Mouse (Mus musculus) right cerebral cortex, postnatal 4 days (tissue): ENCODE results near the gene Hoxb5.
A peak's percentile ranks its signal among the peaks of the same experiment; 100 is the strongest.

ENCODE experiments used
- DNase-seq: peaks from one replicate; pipeline ENCODE4 v3.0.0-alpha.2; 2022

Hoxb5 gene

GRCm38 (mm10) chr11:96272024-96272921 is 30.9 kb upstream of the Hoxb5 start:
- DNase-seq = no peak

- DNase-seq = no peak
Measured at GRCm38 (mm10) chr11:96274428-96274827, 28.7 kb upstream of the Hoxb5 start.

GRCm38 (mm10) chr11:96275896-96276295 is 27.2 kb upstream of the Hoxb5 start:
- DNase-seq = no peak

DNA sequence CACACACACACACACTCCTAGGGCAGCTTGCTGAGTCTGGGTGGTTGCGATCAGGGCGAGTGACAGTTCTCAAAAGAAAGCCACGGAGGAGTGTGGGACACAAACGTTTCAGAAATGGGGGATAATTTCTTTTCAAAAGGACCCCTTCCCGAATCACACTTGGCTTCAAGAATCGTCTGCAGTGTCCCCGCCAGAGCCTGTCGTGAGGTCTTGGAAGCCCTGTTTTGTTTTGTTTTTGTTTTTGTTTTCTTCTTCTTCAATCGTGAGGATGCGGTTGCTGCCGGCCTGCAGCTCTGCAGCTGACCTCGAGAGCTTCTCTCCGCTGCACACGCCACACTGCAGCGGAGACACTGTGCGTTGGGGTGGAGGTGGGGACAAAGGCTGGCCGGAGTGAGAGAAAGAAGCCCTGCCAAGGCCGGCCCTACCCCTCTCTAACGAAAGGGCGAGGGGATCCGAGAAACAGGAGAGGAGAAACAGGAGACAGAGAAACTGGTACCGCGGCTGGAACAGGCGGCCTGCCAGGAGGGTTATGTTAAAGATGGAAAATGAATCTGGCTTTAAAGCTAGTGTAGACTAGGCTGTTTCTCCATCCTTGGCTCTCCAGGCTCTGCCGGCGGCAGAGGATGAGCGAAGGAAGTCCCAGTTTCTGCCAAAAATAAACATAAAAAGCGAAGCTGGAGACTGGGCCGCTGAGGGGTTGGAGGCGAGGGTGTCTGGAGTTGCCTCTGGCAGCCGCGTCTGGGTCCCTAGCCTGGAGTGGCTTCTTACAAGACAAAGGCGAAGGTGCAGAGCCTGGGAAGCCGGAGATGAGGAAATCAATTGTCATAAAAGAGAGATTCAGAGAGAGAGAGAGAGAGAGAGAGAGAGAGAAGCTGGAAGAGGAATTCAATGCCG is 25.7 kb upstream of the Hoxb5 start:
- no peak for DNase-seq

GRCm38 (mm10) chr11:96278324-96278723 is 24.8 kb upstream of the Hoxb5 start:
- DNase-seq = no peak

DNA sequence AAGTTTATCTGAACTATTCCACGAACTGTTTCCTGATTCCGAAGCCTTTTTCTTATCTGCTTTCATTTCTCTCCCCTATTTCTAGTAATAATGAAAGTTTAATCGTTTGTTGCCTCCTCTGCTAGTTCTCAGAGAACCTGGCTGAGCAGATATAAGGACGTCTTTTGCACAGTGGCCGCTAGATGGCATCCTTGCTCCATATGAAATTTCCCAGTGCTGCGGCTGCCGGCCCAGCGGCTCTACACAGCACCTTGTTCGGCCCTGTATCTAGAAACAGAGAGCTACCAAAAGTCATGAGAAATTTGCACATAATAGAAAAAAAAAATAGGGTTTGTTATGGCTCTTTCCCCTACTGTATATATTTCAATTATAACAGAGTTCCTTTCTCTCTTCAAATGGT is 24.4 kb upstream of the Hoxb5 start:
- peak; percentile 87 for DNase-seq

GRCm38 (mm10) chr11:96279421-96280233 is 23.5 kb upstream of the Hoxb5 start:
- no peak for DNase-seq

DNA sequence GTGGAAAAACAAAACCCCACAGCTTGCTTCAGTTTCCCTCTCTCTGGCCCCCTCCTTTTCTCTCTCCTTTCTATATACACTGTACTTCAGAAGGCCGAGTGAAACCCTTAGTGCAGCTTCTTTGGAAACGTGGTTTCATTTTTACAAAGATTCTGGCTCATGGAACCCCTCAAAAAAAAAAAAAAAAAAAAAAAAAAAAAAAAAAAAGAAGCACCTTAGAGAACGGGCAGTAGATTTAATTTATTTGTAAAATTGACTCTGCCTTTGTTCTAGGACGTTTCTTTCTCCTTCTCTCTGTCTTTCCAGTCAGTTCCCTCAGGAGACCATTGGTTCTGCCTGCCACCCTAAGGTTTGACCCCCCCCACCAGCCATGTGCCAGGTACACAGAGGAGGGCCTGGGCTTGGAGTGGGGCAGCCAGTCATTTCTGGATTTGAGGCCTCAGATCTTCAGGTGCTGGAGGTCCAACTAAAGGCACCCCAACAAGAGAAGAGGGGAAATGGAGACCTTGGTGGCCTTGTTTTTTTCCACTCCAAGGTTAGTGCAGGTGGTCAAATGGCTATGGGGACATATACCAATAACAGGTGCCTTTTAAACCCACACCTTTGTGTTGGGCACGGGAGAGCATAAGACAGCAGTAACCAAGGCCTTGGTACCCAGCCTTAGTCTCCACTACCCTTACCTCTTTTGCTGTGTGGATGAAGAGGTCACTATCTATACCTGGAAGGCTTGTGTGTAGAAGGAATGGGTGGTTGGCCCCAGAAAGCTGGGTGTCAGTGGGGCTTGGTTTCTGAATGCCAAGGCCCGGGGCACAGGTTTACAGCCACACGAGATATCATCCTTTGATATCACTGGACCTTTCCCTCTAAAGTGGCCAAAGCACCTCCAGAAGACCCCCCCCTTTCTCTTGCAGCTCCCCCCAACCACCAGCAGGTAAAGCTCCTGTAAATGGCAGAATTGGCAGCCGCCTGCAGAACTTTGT is 22.4 kb upstream of the Hoxb5 start:
- no peak for DNase-seq

DNA sequence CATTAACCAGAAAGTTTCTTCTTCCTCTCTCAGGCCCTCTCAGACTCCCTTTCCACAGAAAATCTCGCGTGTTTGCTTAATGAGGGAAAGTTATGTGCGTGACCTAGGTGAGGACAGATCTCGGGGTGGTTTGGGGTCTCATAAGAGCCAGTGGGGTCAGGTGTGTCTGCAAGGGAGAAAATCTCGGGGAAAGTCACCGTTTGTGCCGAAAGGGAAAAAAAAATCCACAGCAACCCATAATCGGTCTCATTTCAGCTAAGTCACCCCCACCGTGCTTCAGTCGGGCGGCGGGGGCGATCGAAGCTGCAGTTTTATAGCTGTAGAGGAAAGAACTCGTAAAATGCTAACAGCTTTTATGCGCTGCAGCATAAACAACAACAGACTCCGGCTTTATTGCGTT is 21.7 kb upstream of the Hoxb5 start:
- DNase-seq = no peak

DNA sequence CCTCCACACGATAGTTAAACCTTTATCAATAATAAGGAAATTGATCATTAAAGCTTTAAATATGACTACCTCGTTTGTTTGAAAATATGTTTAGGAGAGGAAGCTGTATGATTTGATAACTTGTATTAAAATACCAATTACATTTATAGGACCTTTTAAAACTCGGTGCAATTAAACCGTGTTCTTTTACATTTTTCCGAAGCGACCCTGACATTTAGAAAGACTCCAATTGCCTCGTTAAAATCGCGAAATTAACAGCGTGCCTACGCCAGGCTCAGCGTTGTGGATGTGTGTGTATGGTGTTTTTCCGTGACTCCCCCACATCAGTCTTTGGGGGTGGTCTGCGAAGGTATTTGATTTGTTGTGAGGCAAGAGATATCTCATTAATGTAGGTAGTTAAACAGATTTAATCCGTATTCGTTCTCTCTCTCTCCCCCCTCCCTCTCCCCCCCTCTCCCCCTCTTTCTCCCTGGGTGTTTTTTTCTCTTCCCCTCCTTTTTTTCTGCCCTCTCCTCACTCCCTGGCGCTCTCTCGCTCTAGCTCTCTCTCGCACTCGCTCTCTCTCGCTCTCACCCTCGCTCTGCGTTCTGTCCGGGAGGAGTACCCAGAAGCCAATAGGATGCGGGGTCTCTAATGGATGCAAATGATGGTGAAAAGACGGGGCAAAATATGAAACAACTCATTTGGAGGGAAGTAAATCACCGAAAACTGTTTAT is 21.1 kb upstream of the Hoxb5 start, which contains the start of gene Hoxb8:
Gene Hoxb8 (plus strand): TSS at position 51 of the 716 bp plus-strand sequence.
- no peak for DNase-seq

DNA sequence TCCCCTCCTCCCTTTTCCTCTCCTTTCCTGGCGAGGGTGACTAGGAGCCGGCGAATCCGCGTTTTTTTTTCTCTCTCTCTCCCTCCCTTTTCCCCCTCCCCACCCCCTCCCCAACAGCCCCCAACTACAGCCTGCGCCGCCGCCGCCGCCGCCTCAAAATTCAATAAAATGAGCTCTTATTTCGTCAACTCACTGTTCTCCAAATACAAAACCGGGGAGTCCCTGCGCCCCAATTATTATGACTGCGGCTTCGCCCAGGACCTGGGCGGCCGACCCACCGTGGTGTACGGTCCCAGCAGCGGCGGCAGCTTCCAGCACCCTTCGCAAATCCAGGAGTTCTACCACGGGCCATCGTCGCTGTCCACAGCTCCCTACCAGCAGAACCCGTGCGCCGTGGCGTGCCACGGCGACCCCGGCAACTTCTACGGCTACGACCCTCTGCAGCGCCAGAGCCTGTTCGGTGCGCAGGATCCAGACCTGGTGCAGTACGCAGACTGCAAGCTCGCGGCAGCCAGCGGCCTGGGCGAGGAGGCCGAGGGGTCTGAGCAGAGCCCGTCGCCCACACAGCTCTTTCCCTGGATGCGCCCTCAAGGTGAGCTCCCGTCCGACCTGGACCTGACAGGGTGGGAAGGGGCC is 20.2 kb upstream of the Hoxb5 start:
- DNase-seq = no peak

DNA sequence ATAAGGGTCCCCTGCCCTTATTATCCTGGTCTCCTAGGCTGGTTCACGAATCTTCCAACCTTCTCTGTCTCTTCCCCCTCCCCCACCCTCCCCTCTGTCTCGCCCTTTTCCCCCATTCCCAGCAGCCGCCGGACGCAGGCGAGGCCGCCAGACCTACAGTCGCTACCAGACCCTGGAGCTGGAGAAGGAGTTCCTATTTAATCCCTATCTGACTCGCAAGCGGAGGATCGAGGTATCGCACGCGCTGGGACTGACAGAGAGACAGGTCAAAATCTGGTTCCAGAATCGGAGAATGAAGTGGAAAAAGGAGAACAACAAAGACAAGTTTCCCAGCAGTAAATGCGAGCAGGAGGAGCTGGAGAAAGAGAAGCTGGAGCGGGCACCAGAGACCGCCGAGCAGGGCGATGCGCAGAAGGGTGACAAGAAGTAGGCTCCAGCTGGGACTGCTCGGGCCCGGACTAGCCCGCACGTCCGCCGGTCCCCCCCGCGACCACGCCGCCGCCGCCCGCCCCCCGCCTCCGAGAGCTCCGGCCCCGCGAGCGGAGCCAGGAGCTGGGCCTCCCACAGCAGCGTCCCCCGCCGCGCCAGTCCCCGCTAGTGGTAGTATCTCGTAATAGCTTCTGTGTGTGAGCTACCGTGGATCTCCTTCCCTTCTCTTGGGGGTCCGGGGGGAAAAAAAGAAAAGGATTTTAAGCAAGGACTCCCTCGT is 18.9 kb upstream of the Hoxb5 start:
- DNase-seq = peak; percentile 46

GRCm38 (mm10) chr11:96284774-96285734 is 18.1 kb upstream of the Hoxb5 start:
- DNase-seq = no peak

GRCm38 (mm10) chr11:96285771-96286738 is 17.1 kb upstream of the Hoxb5 start, which contains the start of gene Hoxb7:
TSS of gene Hoxb7 (plus strand) at chr11:96286623.
- no peak for DNase-seq

GRCm38 (mm10) chr11:96286739-96287385 is 16.3 kb upstream of the Hoxb5 start:
- no peak for DNase-seq

GRCm38 (mm10) chr11:96287411-96287810 is 15.7 kb upstream of the Hoxb5 start:
- no peak for DNase-seq
